ENCODE assay signal across 8 mouse cellular contexts in the genomic region with DNA sequence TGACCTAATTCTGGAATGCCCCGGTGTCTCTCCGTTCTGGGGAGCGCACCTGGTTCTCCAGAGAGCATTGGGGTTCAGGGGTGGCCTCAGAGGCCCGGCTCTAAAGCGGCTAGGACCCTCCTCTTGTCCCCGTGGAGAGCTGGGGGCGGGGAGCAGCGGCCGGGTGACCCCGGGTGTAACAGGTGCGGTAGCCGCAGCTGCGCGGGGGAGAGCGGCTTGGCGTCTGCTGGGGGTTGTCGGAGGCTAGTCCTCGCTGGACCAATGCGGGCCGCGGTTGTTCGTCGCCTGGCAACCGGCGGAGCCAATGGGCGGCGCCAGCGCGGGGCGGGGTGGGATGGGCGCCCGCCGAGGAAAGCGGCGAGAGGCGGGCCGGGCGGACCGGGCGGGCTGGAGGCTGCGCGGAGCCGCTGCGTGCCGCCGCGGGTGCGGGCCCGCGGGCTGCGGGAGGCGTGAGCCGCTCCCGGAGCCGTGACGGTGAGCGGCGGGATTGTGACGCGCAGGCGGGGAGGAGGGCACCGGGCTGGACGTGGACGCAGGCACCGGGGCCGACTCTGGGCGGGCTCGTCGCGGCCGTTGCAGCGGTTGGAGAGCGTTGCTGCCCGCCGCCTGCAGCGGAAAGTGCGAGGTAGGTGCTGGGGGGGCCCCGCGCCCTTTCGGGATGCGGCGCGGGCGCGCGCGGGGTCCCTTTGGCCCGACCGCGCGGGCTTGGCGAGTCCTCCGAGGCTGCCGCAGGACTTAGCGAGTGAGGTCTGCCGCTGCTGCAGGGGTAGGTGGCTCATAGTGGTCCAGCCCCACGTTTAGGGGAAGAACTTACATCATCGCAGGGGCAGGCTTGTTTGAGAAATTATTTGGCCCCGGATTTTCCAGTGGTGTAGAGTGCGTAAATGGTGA. TPM values are rescaled to one million over a fixed set of nuclear protein-coding genes. Genes with fewer than 3 reads are reported as not detected.
DNase-seq lines count a peak whose midpoint lies in the region; ATAC-seq and TF ChIP-seq lines count a peak whose summit lies in the region.

A gene (plus strand): TSS at position 332 of the 891 bp plus-strand sequence.

- peaks cover 21% of the 10 kb centered on the region for H3K4me1 ChIP-seq in hindbrain, postnatal 0 days (ENCODE audit: insufficient read depth, low read length)

- H3K27ac ChIP-seq in gastrocnemius, adult 2 months: peak within 1 kb of the TSS; percentile 94
- peak within 1 kb of the TSS; percentile 88 for H3K27ac ChIP-seq in hindbrain, postnatal 0 days
- H3K27ac ChIP-seq in left cerebral cortex, adult 2 months: peak within 1 kb of the TSS; percentile 99
- no peak within 1 kb of the TSS for H3K27ac ChIP-seq in macrophage

- peak within 1 kb of the TSS; percentile 76 for H3K4me2 ChIP-seq in hindbrain, postnatal 0 days (ENCODE audit: low read depth, low read length)

- WGBS in hindbrain, postnatal 0 days: under 1% methylated on average over 82 of the region's 100 CpGs
- WGBS in macrophage (ENCODE audit: missing documents): under 1% methylated on average over 91 of the region's 100 CpGs

- H3K79me2 ChIP-seq in macrophage (ENCODE audit: inconsistent target): no peaks in the 10 kb centered on the region; the same call in 1 of the 2 replicates

- no peak for TF ChIP-seq CTCF in gastrocnemius, adult 2 months (IDR thresholded peaks at IDR 0.05)
- no peak for TF ChIP-seq CTCF in hindbrain, postnatal 0 days (IDR thresholded peaks at IDR 0.05; ENCODE audit: low read depth)
- no peak; the same call in 1 of the 2 replicates for TF ChIP-seq CTCF in left cerebral cortex, adult 2 months (IDR thresholded peaks at IDR 0.05)

- no peaks in the 10 kb centered on the region for H3K9me3 ChIP-seq in hindbrain, postnatal 0 days (ENCODE audit: low read length)

- no peaks in the 10 kb centered on the region for H3K36me3 ChIP-seq in hindbrain, postnatal 0 days (ENCODE audit: insufficient read depth, low read length)
- H3K36me3 ChIP-seq in macrophage (ENCODE audit: inconsistent target): no peaks in the 10 kb centered on the region

- ATAC-seq in activated CD4-positive, CD25-positive, alpha-beta regulatory T cell, adult 4 months: peak; percentile 93
- ATAC-seq in common myeloid progenitor, adult 5-6 weeks (replicated peaks; ENCODE audit: low read depth, poor library complexity, severe bottlenecking): peak; percentile 94
- ATAC-seq in hindbrain, postnatal 0 days: peak; percentile 99

- intact Hi-C loops in gastrocnemius, adult 2 months (cut with DNase I): loop anchor here (5.0 kb wide), 1 partner anchor 118 kb away; a partner anchor contains a TSS
- intact Hi-C loops in left cerebral cortex, adult 2 months (cut with DNase I): loop anchor here (2.0 kb wide), 1 partner anchor 60 kb away; no protein-coding TSS in a partner anchor

- H3K9ac ChIP-seq in hindbrain, postnatal 0 days (replicated peaks; ENCODE audit: low read length): peak within 1 kb of the TSS; percentile 86

- DNase-seq in gastrocnemius, adult 2 months: peak; percentile 99
- peak; percentile 97 for DNase-seq in hindbrain, postnatal 0 days (ENCODE audit: low spot score)
- peak; percentile 98 to 100 for DNase-seq in left cerebral cortex, adult 2 months (ENCODE audit: extremely low spot score in 1 of 2, low spot score in 2 of 2)
- peak; percentile 93 for DNase-seq in retina, postnatal 7 days (ENCODE audit: low read depth, low spot score)
- DNase-seq in urinary bladder, adult 18-20 months (ENCODE audit: low spot score in 2 of 2): peak; percentile 94 to 98

- peak within 1 kb of the TSS; percentile 95 for H3K4me3 ChIP-seq in gastrocnemius, adult 2 months
- H3K4me3 ChIP-seq in hindbrain, postnatal 0 days (ENCODE audit: low read length): peak within 1 kb of the TSS; percentile 95
- H3K4me3 ChIP-seq in left cerebral cortex, adult 2 months: peak within 1 kb of the TSS; percentile 72
- H3K4me3 ChIP-seq in macrophage (ENCODE audit: inconsistent target): peak within 1 kb of the TSS; percentile 44

- no peaks in the 10 kb centered on the region for H3K27me3 ChIP-seq in hindbrain, postnatal 0 days (ENCODE audit: insufficient read depth, low read length)

RNA-seq across cellular contexts. Expression of the gene that starts here (rescaled TPM):
- polyA plus RNA-seq in activated CD4-positive, CD25-positive, alpha-beta regulatory T cell, adult 4 months (2017; shearing (Covaris generic)): 1 to 10 TPM in 1 of 2 experiments, under 1 TPM in 1; 0.56 to 1.5 TPM
- 35.7 and 37.3 TPM in 2 replicates for total RNA-seq in common myeloid progenitor, adult 5-6 weeks (2017)
- 10 to 100 TPM; 25.2 to 28.8 TPM for total RNA-seq in gastrocnemius, adult 2 months (2021)
- total RNA-seq in hindbrain, postnatal 0 days (2014; rRNA removed): 21.7 and 23.6 TPM in 2 replicates
- polyA plus RNA-seq in hindbrain, postnatal 0 days (2015; fragmentation: Nextera tagmentation; extraction: Ambion mirVana): 21.7 and 23.5 TPM in 2 replicates
- 10 to 100 TPM; 91.0 to 91.6 TPM for total RNA-seq in left cerebral cortex, adult 2 months (2021)
- total RNA-seq in macrophage (2018; cell fraction: chromatin; rRNA removed): 10 to 100 TPM in 2 of 26 experiments, 1 to 10 TPM in 24; 2.3 to 12.2 (median 5.2) TPM
- total RNA-seq in macrophage (2018; cell fraction: cytosol; rRNA removed): 1 to 10 TPM; 3.0 to 5.5 (median 4.4) TPM
- total RNA-seq in macrophage (2018; cell fraction: nucleus; rRNA removed): 1 to 10 TPM; 1.5 to 7.8 (median 3.9) TPM
- 2.0 to 6.3 TPM (median 4.8 TPM) in 3 replicates for polyA plus RNA-seq in macrophage (2018)

Comparison
In these comparisons a context has a peak if more than half of its experiments do, and no peak if none do; other contexts are left out.
1. H3K4me3 ChIP-seq: peak in every context shown above with its lines; median percentile 95 in gastrocnemius, adult 2 months; 95 in hindbrain, postnatal 0 days; 72 in left cerebral cortex, adult 2 months; 44 in macrophage.